Mouse (Mus musculus): ENCODE data around the gene Pola1. TPM values are rescaled to one million over a fixed set of nuclear protein-coding genes. Genes with fewer than 3 reads are reported as not detected.

The Pola1 gene
- 4.2 TPM for polyA plus RNA-seq (2014; fragmentation: Illumina TruSeq; extraction: RNeasy Lipid Tissue Mini Kit (QIAGEN cat#74804); ENCODE audit: low read depth, low replicate concordance)

DNA sequence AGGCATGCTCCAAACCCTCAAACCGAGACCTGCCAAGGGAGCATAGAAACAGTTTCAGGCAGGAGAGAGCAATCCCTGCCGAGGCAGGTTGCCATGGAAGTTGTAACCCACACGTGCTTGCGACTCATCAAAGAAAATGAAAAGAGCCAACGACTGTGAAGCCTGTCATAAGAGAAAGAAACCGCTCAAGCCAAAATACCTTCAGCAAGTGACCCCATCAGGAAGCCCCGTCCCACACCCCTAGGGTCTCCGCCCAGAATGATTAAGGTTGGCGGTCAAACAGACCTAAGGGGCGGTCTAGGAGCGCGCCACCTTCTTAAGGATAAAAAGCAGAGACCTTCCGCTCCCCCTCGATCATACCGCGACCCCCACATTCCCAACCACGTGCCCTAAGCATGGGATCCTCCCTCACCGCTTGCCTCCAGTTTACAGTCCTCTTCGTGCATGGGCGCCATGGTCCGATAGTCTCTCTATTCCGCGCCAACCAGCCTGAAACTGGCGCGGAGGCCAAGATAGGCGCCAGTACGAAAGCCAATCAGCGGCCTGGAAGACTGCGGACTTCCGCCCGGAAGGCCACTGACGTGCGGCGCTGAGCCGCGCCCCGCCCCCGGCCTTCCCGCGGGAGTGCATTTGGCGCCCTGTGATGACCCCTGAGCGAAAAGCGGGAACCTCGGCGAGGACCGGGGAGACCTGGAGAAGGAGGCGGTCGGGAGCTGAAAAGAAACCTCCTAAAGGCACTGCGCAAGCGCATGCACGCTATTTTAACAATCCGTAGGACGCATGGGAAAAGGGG lies at the start of gene Pola1:
Pola1 (minus strand) TSS at position 499 of the 793 bp plus-strand sequence.

GRCm38 (mm10) chrX:93654218-93655002 lies 22.5 kb upstream of the Pola1 start, which contains the start of gene Pcyt1b:
Gene Pcyt1b, plus strand, starts transcription at chrX:93654863.

GRCm38 (mm10) chrX:93286291-93286893 lies 345.6 kb downstream of the Pola1 start, which contains the start of gene Arx:
Gene Arx, plus strand, starts transcription at chrX:93286445.

Other genes with a start within 250 kb of the Pola1 start
- 2.0 TPM for gene Pcyt1b, start 22.7 kb upstream of the Pola1 start, polyA plus RNA-seq (2014; fragmentation: Illumina TruSeq; extraction: RNeasy Lipid Tissue Mini Kit (QIAGEN cat#74804); ENCODE audit: low read depth, low replicate concordance)
- gene Pdk3, start 200.0 kb upstream of the Pola1 start, polyA plus RNA-seq (2014; fragmentation: Illumina TruSeq; extraction: RNeasy Lipid Tissue Mini Kit (QIAGEN cat#74804); ENCODE audit: low read depth, low replicate concordance): 16.6 TPM